In genomic region chr1:134361857-134362212, GRCm38 (mm10) we compare ENCODE assay signal across 8 mouse cellular contexts. TPM values are rescaled to one million over a fixed set of nuclear protein-coding genes. Genes with fewer than 3 reads are reported as not detected.
DNase-seq lines count a peak whose midpoint lies in the region; ATAC-seq and TF ChIP-seq lines count a peak whose summit lies in the region.

Gene Tmem183a, minus strand, starts transcription at chr1:134361979.

- peaks cover 15% of the 10 kb centered on the region for H3K4me1 ChIP-seq in hindbrain, embryonic 14.5 days (replicated peaks; ENCODE audit: control insufficient read depth, insufficient read depth, low read length)

- H3K9me3 ChIP-seq in hindbrain, embryonic 14.5 days (ENCODE audit: control insufficient read depth, low read length): no peaks in the 10 kb centered on the region

- H3K36me3 ChIP-seq in hindbrain, embryonic 14.5 days (replicated peaks; ENCODE audit: control insufficient read depth, insufficient read depth): peaks cover 35% of the 10 kb centered on the region

- no peak for TF ChIP-seq CTCF in Patski (IDR thresholded peaks at IDR 0.05)

- DNase-seq in Patski (ENCODE audit: low read depth, low spot score): peak; percentile 69
- DNase-seq in cerebellum, postnatal 14 days: peak; percentile 98 to 99
- peak; percentile 92 to 94 for DNase-seq in frontal cortex, postnatal 25 days (ENCODE audit: low spot score in 2 of 2)
- DNase-seq in hindbrain, embryonic 14.5 days (ENCODE audit: low spot score): peak; percentile 96
- DNase-seq in layer of hippocampus, postnatal 36 days: peak; percentile 97 to 98
- peak; percentile 96 for DNase-seq in lung, postnatal 36 days
- DNase-seq in retina, postnatal 1 day: peak; percentile 97
- peak; percentile 93 to 94 for DNase-seq in urinary bladder, adult 18-20 months (ENCODE audit: low spot score in 2 of 2)

- ATAC-seq in Patski: peak; percentile 92
- ATAC-seq in hindbrain, embryonic 14.5 days (ENCODE audit: low FRiP score): peak; percentile 98

- 0% methylated on average over 38 of the region's 38 CpGs for WGBS in hindbrain, embryonic 14.5 days

- in situ Hi-C loops in Patski (cut with MboI; ENCODE audit: low pct_unique_long_range_greater_than_20kb): loop anchor here (5.0 kb wide), 1 partner anchor 45 kb away; the partner anchor contains the start of gene Cyb5r1

- POLR2A ChIA-PET in Patski (lab: Charles Lee): interaction anchor here (0.8 to 1.4 kb wide), 3 partner anchors 11 to 44 kb away, joined by 3 to 4 read pairs (median 4); partner anchors contain the start of genes Cyb5r1 and Ppfia4

- CTCF ChIA-PET in Patski (lab: Charles Lee): no interaction called here

- no peaks in the 10 kb centered on the region for H3K27me3 ChIP-seq in Patski
- no peaks in the 10 kb centered on the region for H3K27me3 ChIP-seq in hindbrain, embryonic 14.5 days (ENCODE audit: control insufficient read depth, insufficient read depth, low read length)

- H3K4me2 ChIP-seq in hindbrain, embryonic 14.5 days (replicated peaks): peak within 1 kb of the TSS; percentile 88

- H3K27ac ChIP-seq in hindbrain, embryonic 14.5 days: peak within 1 kb of the TSS; percentile 85

- H3K9ac ChIP-seq in hindbrain, embryonic 14.5 days: peak within 1 kb of the TSS; percentile 99

- H3K4me3 ChIP-seq in hindbrain, embryonic 14.5 days (replicated peaks; ENCODE audit: low read length): peak within 1 kb of the TSS; percentile 95

RNA-seq across cellular contexts. Expression of gene Tmem183a, which starts in this region (rescaled TPM):
- polyA plus RNA-seq in Patski (2021): 67.9 TPM
- polyA plus RNA-seq in hindbrain, embryonic 14.5 days (2014; fragmentation: Nextera tagmentation; extraction: Ambion mirVana): 134 and 140 TPM in 2 replicates
- 10 to 100 TPM; 70.5 to 75.0 TPM for total RNA-seq in layer of hippocampus, postnatal 36 days (2021)

Comparison
In these comparisons a context has a peak if more than half of its experiments do, and no peak if none do; other contexts are left out.
1. Peak in every context shown above with its lines: DNase-seq, ATAC-seq, H3K4me3 ChIP-seq and H3K27ac ChIP-seq.